Mouse (Mus musculus): Measurements from ENCODE around the gene Bbx. TPM values are rescaled to one million over a fixed set of nuclear protein-coding genes. Genes with fewer than 3 reads are reported as not detected.

The Bbx gene
- polyA plus RNA-seq, 1 experiment, result 12.3 TPM

- DNase-seq (ENCODE audit: extremely low spot score in 1 of 2, low spot score in 1 of 2), result no peak
Measured at GRCm38 (mm10) chr16:50249036-50249435, 183.2 kb downstream of the Bbx start.

DNA sequence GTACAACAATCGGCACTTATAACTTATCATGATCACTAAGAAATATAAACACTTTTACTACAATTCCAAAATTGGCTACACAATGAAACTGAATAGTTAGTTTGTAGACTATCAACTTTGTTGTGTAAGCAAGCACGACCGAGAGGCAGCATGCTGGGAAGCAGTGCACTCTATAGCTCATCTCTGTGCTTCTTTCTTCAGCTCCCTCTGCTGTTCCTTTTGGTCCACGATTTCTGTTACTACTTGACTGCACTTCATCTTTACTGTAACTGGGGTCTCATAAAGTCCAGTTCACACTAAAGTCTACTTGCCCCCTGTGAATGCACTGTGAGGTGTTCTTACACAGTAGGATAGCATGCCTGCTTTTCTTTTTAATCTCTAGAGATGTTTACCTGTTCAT, 189.7 kb downstream of the Bbx start:
- peak in 1 of 2 experiments; percentile 40 for DNase-seq (ENCODE audit: extremely low spot score in 1 of 2, low spot score in 1 of 2)

DNA sequence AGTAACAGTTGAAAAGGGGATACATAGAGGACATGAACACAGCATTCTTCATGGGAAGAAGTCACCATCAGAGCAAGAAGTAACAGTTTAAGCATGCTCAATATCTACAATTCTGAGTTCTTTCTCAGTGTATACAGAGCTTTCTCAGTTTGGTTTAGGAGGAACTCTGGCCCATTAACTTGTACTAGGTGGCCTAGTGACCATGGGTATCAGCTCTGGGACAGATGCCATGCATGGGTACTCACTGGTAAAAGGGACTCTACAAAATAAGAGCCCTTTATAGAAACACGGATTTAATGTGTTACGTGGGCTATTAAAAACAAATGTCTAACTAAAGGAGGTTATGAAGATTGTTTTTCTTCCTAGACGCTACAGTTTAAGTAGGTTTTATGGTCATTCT, 190.6 kb downstream of the Bbx start:
- DNase-seq (ENCODE audit: extremely low spot score in 1 of 2, low spot score in 1 of 2), result no peak

DNA sequence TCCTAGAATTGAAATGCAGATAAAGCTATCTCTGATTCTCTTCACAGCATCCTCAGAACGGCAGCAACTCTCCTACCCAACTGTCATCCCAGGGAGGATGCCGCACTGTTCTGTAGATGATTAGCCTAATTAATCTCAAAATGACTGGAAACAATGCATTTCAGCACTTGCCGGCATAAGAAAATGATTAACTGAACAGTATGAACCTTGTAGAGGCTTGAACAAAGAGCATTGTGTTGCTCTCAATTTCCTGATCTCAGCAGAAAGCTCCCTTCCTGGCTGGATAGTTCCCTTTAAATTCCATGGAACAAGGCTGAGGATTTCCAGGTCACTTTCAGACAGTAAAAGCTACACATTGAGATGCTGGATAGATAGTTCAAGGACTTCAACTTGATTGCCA, 197.0 kb downstream of the Bbx start:
- DNase-seq (ENCODE audit: extremely low spot score in 1 of 2, low spot score in 1 of 2), result no peak

DNA sequence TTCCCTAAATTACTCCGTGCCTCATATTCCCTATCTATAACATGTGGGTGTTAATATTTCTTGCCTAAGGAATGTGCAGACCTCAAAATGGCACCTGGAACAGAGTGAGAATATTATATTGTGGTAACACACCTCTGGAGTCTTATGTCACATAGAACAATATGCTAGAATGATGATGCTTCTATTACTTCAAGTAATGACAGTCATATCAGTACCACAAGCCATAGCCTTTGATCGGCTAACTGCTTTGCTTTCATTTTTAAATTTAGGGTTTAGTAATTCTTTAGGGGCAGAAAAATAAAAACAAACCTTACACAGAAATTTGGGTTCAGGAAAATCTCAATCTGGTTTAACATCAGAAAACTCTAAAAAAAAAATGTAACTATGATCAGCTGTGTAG, 201.6 kb downstream of the Bbx start:
- no peak for DNase-seq (ENCODE audit: extremely low spot score in 1 of 2, low spot score in 1 of 2)

- DNase-seq (ENCODE audit: extremely low spot score in 1 of 2, low spot score in 1 of 2), result no peak
Measured at GRCm38 (mm10) chr16:50228833-50229232, 203.4 kb downstream of the Bbx start.

DNA sequence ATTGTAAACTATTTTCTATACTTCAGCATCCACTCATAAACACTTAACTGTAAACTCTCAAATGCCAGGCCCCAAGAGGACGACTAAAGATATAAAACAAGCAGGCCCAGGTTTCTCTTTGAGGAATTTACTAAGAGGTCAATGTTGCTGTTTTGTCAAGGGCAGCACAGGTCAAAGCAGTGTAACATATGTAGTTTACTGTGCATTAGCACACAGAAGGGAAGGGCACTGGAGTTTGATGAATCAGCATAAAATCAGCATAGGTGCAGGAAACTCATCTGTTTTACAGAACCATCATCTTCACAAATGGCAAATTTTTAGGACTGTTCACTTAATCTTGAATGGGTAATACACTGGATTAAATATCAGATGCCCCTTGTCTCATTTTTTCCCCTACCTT, 205.9 kb downstream of the Bbx start:
- no peak for DNase-seq (ENCODE audit: extremely low spot score in 1 of 2, low spot score in 1 of 2)

DNA sequence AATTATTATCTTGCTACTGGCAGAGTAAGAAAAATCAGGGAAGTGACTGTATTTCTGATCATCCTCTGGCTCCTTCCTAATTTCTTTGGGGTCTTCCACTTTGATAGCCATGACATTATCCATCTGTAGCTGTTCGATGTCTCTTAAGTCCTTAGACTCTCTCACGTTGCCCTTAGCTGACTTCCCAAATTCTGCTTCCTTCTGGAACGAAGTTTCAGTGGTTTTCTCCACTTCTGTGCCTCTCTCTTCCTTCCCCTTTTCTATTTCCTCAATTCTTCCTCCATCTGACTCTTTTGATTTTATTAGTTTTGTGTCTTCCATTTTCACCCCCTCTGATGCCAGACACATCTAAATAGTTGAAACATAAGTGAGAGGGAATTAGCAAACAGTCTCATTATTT, 207.2 kb downstream of the Bbx start:
- no peak for DNase-seq (ENCODE audit: extremely low spot score in 1 of 2, low spot score in 1 of 2)

- DNase-seq (ENCODE audit: extremely low spot score in 1 of 2, low spot score in 1 of 2), result peak in 1 of 2 experiments; percentile 56
Measured at GRCm38 (mm10) chr16:50220734-50221501, 211.3 kb downstream of the Bbx start.

DNA sequence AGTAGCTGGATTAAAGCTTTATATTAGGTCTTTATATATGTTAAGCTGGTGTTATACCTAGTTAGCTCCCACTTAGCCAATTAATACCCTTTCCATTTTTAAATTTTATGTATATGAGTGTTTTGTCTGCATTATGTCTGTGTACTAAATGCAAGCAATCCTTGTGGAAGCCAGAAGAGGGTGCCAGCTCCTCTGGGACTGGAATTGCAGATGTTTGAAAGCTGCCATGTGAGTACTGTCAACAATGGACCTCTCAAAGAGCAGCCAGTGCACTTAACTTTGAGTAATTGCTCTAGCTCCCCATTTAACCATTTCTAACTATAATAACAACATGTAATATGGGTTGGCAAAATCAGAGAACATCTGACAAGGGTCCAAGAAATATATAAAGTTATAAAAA, 215.1 kb downstream of the Bbx start:
- no peak for DNase-seq (ENCODE audit: extremely low spot score in 1 of 2, low spot score in 1 of 2)

GRCm38 (mm10) chr16:50211727-50212126, 220.5 kb downstream of the Bbx start:
- peak; percentile 20 to 48 for DNase-seq (ENCODE audit: extremely low spot score in 1 of 2, low spot score in 1 of 2)

- DNase-seq (ENCODE audit: extremely low spot score in 1 of 2, low spot score in 1 of 2), result no peak
Measured at GRCm38 (mm10) chr16:50211231-50211630, 221.0 kb downstream of the Bbx start.

DNA sequence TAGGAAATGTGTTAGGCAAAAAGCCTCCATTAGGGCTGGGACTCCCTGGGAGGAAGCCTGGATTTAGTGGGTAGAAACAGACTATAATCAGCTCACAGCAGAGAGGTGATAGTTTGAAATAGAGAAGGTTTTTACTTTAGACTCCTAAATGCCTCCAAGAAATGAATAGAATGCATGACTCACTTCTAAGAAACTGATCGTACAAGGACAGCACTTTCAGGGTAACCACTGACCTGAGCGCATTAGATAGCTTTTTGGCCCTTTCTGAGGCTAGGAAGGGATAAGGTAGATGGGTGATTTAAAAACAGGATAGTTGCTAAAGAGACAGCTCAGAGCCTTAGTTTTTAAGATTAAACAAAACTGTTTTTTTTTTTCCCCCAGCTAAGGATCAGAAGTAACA, 221.4 kb downstream of the Bbx start:
- DNase-seq (ENCODE audit: extremely low spot score in 1 of 2, low spot score in 1 of 2), result no peak

DNA sequence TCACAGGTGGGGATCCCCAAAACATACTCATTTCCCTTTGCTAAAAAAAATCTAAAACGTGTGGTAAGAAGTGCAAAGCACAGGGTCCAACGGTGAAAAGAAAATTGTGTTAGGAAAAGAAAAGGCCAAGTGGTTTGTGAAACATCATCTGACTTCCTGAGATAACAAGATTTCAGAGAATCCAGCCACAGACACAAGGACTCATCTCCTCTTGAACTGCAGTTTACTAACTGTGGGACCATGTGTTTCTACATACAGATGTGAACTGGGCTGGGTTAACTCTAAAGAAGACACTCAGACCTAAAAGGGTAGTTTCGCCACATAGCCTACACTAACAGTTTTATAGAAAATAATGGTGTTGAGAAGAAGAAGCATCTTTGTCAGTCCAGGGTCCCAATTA, 227.2 kb downstream of the Bbx start:
- no peak for DNase-seq (ENCODE audit: extremely low spot score in 1 of 2, low spot score in 1 of 2)

- peak in 1 of 2 experiments; percentile 27 for DNase-seq (ENCODE audit: extremely low spot score in 1 of 2, low spot score in 1 of 2)
Measured at GRCm38 (mm10) chr16:50201546-50202151, 230.5 kb downstream of the Bbx start.

DNA sequence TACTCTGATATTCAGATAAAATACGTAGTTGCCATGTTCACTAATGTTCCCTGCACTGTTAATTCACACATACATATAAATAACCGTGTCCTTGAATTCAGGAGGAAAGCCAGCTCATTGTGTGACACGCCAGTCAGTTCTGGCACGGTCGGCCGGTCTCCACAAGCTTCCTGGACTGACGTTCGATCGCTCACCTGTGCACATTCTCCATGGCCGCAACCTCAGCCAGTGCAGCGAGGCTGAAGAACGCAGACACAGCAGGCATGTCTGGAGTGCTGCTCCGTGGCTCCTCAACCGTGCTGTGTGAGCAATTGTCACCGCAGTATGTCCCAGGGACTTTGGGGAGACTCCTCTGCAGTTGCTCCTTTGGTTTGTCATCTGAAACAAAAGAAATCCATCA, 232.0 kb downstream of the Bbx start:
- no peak for DNase-seq (ENCODE audit: extremely low spot score in 1 of 2, low spot score in 1 of 2)

- DNase-seq (ENCODE audit: extremely low spot score in 1 of 2, low spot score in 1 of 2), result peak in 1 of 2 experiments; percentile 41
Measured at GRCm38 (mm10) chr16:50196118-50196517, 236.1 kb downstream of the Bbx start.

GRCm38 (mm10) chr16:50192626-50193025, 239.6 kb downstream of the Bbx start:
- no peak for DNase-seq (ENCODE audit: extremely low spot score in 1 of 2, low spot score in 1 of 2)

DNA sequence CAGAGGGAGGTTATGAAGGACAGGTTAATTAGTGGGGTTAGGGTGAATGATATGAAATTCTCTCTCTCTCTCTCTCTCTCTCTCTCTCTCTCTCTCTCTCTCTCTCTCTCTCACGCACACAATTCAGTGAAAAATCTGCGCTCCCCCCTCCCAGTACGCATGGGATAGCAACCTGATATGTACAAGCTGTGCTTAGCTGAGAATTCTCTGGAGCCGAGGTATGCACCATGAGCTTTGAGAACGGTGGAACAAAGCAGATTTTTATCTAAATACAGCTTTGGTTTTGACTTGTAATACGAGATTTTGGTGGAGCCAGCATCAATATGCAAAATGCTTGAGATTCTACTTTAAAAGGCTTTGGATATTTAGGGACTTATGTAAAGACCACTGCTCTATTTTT, 243.1 kb downstream of the Bbx start:
- no peak for DNase-seq (ENCODE audit: extremely low spot score in 1 of 2, low spot score in 1 of 2)

DNA sequence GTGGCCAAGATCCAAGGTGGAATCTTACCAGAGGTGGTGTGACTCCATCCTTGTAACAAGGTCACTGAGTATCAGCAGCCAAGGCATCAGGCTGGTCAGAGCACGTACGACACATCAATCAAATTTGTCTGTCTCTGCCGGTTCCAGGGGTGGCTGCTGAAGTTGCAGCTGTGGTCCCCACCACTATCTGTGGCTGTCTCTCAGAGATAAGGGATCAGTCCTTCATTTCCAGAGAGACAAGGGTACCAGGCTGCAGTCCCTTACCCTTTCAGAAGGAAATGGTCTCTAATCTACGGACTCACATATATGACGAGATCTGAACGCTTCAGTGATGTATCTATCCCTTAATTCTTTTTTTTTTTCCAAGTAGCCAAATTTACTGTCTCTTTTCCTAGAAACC, 245.6 kb downstream of the Bbx start:
- DNase-seq (ENCODE audit: extremely low spot score in 1 of 2, low spot score in 1 of 2), result no peak

DNA sequence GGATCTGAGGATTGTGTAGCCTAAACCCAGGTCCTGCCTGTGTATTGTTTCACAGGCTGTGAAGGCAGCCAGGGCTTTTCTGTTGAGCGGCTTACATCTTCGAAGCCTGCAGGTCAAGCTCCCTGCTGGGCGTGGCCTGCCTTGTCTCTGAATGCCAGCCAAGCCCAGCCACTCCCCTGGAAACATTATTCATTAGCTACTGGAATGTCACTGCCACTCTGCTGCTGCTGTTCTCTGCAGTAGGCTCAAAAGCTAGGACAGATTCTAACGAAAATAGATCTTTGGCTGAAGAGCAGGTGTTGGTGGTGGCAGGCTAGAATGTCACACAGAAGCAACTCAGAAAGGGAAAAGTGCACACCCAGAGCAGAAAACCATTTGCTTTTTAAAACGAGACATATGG, 247.1 kb downstream of the Bbx start:
- DNase-seq (ENCODE audit: extremely low spot score in 1 of 2, low spot score in 1 of 2), result peak in 1 of 2 experiments; percentile 32

GRCm38 (mm10) chr16:50182988-50183387, 249.2 kb downstream of the Bbx start:
- no peak for DNase-seq (ENCODE audit: extremely low spot score in 1 of 2, low spot score in 1 of 2)
